Mouse (Mus musculus): Measurements from ENCODE around the gene Nfasc.
A peak's percentile ranks its signal among the peaks of the same experiment; 100 is the strongest.

Nfasc gene

GRCm38 (mm10) chr1:132746302-132746701 lies 4.7 kb upstream of the Nfasc start:
- Histone ChIP-seq H3K36me3 (ENCODE audit: insufficient read depth, low read length) (no peaks in the 10 kb centered on the region), H3K4me1 (replicated peaks; ENCODE audit: low read depth, low read length) (peaks cover 9% of the 10 kb centered on the region), H3K4me3 (replicated peaks; ENCODE audit: low read length) (no peak overlapping the region), H3K27me3 (ENCODE audit: insufficient read depth, low read length) (peaks cover 85% of the 10 kb centered on the region), H3K9me3 (ENCODE audit: low read length) (no peaks in the 10 kb centered on the region)
- TF ChIP-seq CTCF (conservative IDR thresholded peaks at IDR 0.05; ENCODE audit: low read length) (no peak), POU5F1 (IDR thresholded peaks at IDR 0.05; ENCODE audit: borderline replicate concordance, low read length) (no peak), NANOG (IDR thresholded peaks at IDR 0.05; ENCODE audit: borderline replicate concordance, low read length) (no peak)

GRCm38 (mm10) chr1:132745636-132746035 lies 4.0 kb upstream of the Nfasc start:
- Histone ChIP-seq H3K4me1 (replicated peaks; ENCODE audit: low read depth, low read length) (peaks cover 16% of the 10 kb centered on the region), H3K4me3 (replicated peaks; ENCODE audit: low read length) (no peak overlapping the region), H3K27me3 (ENCODE audit: insufficient read depth, low read length) (peaks cover 87% of the 10 kb centered on the region), H3K36me3 (ENCODE audit: insufficient read depth, low read length) (no peaks in the 10 kb centered on the region), H3K9me3 (ENCODE audit: low read length) (no peaks in the 10 kb centered on the region)
- TF ChIP-seq NANOG (IDR thresholded peaks at IDR 0.05; ENCODE audit: borderline replicate concordance, low read length), result no peak

GRCm38 (mm10) chr1:132739077-132739521 lies 2.5 kb downstream of the Nfasc start:
- H3K9me3 ChIP-seq (ENCODE audit: low read length), result no peaks in the 10 kb centered on the region
- H3K27me3 ChIP-seq (ENCODE audit: insufficient read depth, low read length), result peaks cover 71% of the 10 kb centered on the region
- H3K36me3 ChIP-seq (ENCODE audit: insufficient read depth, low read length), result no peaks in the 10 kb centered on the region
- peaks cover 67% of the 10 kb centered on the region for H3K4me1 ChIP-seq (replicated peaks; ENCODE audit: low read depth, low read length)
- H3K4me3 ChIP-seq (replicated peaks; ENCODE audit: low read length), result peak overlapping the region; percentile 17; the same call in 1 of the 2 replicates
- TF ChIP-seq CTCF (conservative IDR thresholded peaks at IDR 0.05; ENCODE audit: low read length) (no peak), POU5F1 (IDR thresholded peaks at IDR 0.05; ENCODE audit: borderline replicate concordance, low read length) (no peak), NANOG (IDR thresholded peaks at IDR 0.05; ENCODE audit: borderline replicate concordance, low read length) (no peak)

- Histone ChIP-seq H3K4me3 (replicated peaks; ENCODE audit: low read length) (no peak overlapping the region), H3K9me3 (ENCODE audit: low read length) (no peaks in the 10 kb centered on the region), H3K36me3 (ENCODE audit: insufficient read depth, low read length) (no peaks in the 10 kb centered on the region), H3K27me3 (ENCODE audit: insufficient read depth, low read length) (peaks cover 47% of the 10 kb centered on the region), H3K4me1 (replicated peaks; ENCODE audit: low read depth, low read length) (peaks cover 73% of the 10 kb centered on the region)
- TF ChIP-seq POU5F1 (IDR thresholded peaks at IDR 0.05; ENCODE audit: borderline replicate concordance, low read length), result no peak
Measured at GRCm38 (mm10) chr1:132736171-132736570, 5.4 kb downstream of the Nfasc start.

- H3K4me3 ChIP-seq (replicated peaks; ENCODE audit: low read length), result no peak overlapping the region
- H3K4me1 ChIP-seq (replicated peaks; ENCODE audit: low read depth, low read length), result peaks cover 57% of the 10 kb centered on the region
- TF ChIP-seq POU5F1 (IDR thresholded peaks at IDR 0.05; ENCODE audit: borderline replicate concordance, low read length) (no peak), CTCF (conservative IDR thresholded peaks at IDR 0.05; ENCODE audit: low read length) (no peak), NANOG (IDR thresholded peaks at IDR 0.05; ENCODE audit: borderline replicate concordance, low read length) (no peak)
- peaks cover 27% of the 10 kb centered on the region for H3K27me3 ChIP-seq (ENCODE audit: insufficient read depth, low read length)
- no peaks in the 10 kb centered on the region for H3K36me3 ChIP-seq (ENCODE audit: insufficient read depth, low read length)
- H3K9me3 ChIP-seq (ENCODE audit: low read length), result no peaks in the 10 kb centered on the region
Measured at GRCm38 (mm10) chr1:132733873-132734447, 7.6 kb downstream of the Nfasc start.

- Histone ChIP-seq H3K4me1 (replicated peaks; ENCODE audit: low read depth, low read length) (peaks cover 50% of the 10 kb centered on the region), H3K4me3 (replicated peaks; ENCODE audit: low read length) (no peak overlapping the region), H3K36me3 (ENCODE audit: insufficient read depth, low read length) (no peaks in the 10 kb centered on the region), H3K9me3 (ENCODE audit: low read length) (no peaks in the 10 kb centered on the region), H3K27me3 (ENCODE audit: insufficient read depth, low read length) (peaks cover 10% of the 10 kb centered on the region)
- TF ChIP-seq CTCF (conservative IDR thresholded peaks at IDR 0.05; ENCODE audit: low read length) (no peak), POU5F1 (IDR thresholded peaks at IDR 0.05; ENCODE audit: borderline replicate concordance, low read length) (no peak), NANOG (IDR thresholded peaks at IDR 0.05; ENCODE audit: borderline replicate concordance, low read length) (no peak)
Measured at GRCm38 (mm10) chr1:132732307-132732706, 9.3 kb downstream of the Nfasc start.

GRCm38 (mm10) chr1:132727548-132727947 lies 14.0 kb downstream of the Nfasc start:
- Histone ChIP-seq H3K4me1 (replicated peaks; ENCODE audit: low read depth, low read length) (peaks cover 21% of the 10 kb centered on the region), H3K4me3 (replicated peaks; ENCODE audit: low read length) (no peak overlapping the region), H3K36me3 (ENCODE audit: insufficient read depth, low read length) (no peaks in the 10 kb centered on the region), H3K27me3 (ENCODE audit: insufficient read depth, low read length) (no peaks in the 10 kb centered on the region), H3K9me3 (ENCODE audit: low read length) (no peaks in the 10 kb centered on the region)
- TF ChIP-seq NANOG (IDR thresholded peaks at IDR 0.05; ENCODE audit: borderline replicate concordance, low read length), result no peak
- TF ChIP-seq CTCF (conservative IDR thresholded peaks at IDR 0.05; ENCODE audit: low read length), result no peak
- no peak for TF ChIP-seq POU5F1 (IDR thresholded peaks at IDR 0.05; ENCODE audit: borderline replicate concordance, low read length)

- Histone ChIP-seq H3K36me3 (ENCODE audit: insufficient read depth, low read length) (no peaks in the 10 kb centered on the region), H3K27me3 (ENCODE audit: insufficient read depth, low read length) (peaks cover 11% of the 10 kb centered on the region; the same call in 1 of the 2 replicates), H3K4me1 (replicated peaks; ENCODE audit: low read depth, low read length) (0 out of 2 replicates have a peak, but pooled peaks cover 3% of the 10 kb centered on the region), H3K9me3 (ENCODE audit: low read length) (no peaks in the 10 kb centered on the region), H3K4me3 (replicated peaks; ENCODE audit: low read length) (no peak overlapping the region)
- TF ChIP-seq NANOG (IDR thresholded peaks at IDR 0.05; ENCODE audit: borderline replicate concordance, low read length), result no peak
Measured at GRCm38 (mm10) chr1:132722362-132722761, 19.2 kb downstream of the Nfasc start.

GRCm38 (mm10) chr1:132721266-132721665 lies 20.3 kb downstream of the Nfasc start:
- H3K9me3 ChIP-seq (ENCODE audit: low read length), result no peaks in the 10 kb centered on the region
- TF ChIP-seq POU5F1 (IDR thresholded peaks at IDR 0.05; ENCODE audit: borderline replicate concordance, low read length) (no peak), CTCF (conservative IDR thresholded peaks at IDR 0.05; ENCODE audit: low read length) (no peak), NANOG (IDR thresholded peaks at IDR 0.05; ENCODE audit: borderline replicate concordance, low read length) (no peak)
- H3K27me3 ChIP-seq (ENCODE audit: insufficient read depth, low read length), result peaks cover 17% of the 10 kb centered on the region; the same call in 1 of the 2 replicates

More at GRCm38 (mm10) chr1:132721266-132721665, 20.3 kb downstream of the Nfasc start:
- Histone ChIP-seq H3K4me1 (replicated peaks; ENCODE audit: low read depth, low read length) (0 out of 2 replicates have a peak, but pooled peaks cover 3% of the 10 kb centered on the region), H3K36me3 (ENCODE audit: insufficient read depth, low read length) (no peaks in the 10 kb centered on the region), H3K4me3 (replicated peaks; ENCODE audit: low read length) (no peak overlapping the region)
